Mouse (Mus musculus): ENCODE measurements around the gene Ypel3. TPM values are rescaled to one million over a fixed set of nuclear protein-coding genes. Genes with fewer than 3 reads are reported as not detected.
A peak's percentile ranks its signal among the peaks of the same experiment; 100 is the strongest.
"Not testable (repeated sequence)": the region's sequence is repeated elsewhere in the genome, so short reads cannot be mapped to it uniquely, and the experiment has no call there.

Ypel3 gene
- total RNA-seq, 2 experiments from 2014 or later = 195 to 196 TPM

DNA sequence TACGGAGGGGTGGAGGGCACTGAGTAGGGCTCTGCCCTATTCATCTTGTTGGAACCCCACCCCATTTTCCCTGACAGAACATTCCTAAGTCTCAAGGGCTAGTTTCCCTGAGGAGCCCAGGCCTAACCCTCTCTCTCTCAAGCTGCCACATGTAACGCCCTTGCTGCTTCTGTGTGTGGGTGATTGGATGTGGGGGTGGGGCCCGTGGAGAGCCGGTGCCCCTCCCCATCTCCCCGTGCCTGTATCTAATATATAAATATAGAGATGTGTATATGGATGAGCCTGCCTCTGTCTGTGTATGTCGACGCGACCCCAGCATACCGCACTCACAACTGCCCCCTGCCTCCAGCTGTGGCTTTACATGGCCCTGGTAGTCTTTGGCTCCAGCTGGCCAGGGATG, 11.2 kb upstream of the Ypel3 start:
- DNase-seq (ENCODE audit: low spot score in 2 of 2) = no peak

DNA sequence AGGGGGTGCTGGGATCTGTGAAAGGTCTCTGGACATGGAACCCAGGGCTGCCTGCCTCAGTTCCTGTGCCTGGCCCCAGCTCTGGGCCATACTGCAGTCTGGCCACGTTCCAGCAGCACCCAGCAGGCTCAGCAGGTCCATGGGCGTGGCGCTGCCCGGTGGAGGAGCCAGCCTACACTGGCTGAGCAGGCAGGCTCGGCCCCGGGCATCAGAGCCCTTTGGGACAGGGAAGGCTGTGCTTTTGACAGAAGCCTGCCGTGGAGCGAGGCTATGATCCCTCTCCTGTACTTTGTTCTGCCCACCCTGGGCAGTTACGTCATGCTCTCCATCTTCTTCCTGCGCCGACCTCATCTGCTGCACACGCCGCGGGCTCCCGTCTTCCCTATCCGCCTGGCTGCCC, 10.6 kb upstream of the Ypel3 start, which contains the start of gene Gdpd3:
TSS of gene Gdpd3 (plus strand) at position 134 of the 400 bp plus-strand sequence.
- DNase-seq (ENCODE audit: low spot score in 2 of 2) = no peak

DNA sequence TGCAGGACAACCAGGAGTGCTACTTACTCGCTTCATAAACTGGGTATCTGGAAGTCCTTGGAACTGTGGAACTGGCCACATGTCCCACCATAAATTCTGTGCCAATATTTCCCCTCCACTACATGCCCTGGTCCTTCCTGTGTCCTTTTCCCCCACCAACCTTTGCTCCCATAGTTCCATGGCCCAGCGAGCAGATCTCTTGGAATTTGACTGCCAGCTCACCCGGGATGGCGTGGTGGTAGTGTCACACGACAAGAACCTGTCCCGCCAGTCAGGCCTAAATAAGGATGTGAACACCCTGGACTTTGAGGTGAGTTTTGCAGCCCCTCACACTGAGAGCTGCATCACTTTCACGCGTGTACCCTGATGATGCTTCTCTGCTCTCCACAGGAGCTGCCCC, 9.8 kb upstream of the Ypel3 start:
- DNase-seq (ENCODE audit: low spot score in 2 of 2) = no peak

DNA sequence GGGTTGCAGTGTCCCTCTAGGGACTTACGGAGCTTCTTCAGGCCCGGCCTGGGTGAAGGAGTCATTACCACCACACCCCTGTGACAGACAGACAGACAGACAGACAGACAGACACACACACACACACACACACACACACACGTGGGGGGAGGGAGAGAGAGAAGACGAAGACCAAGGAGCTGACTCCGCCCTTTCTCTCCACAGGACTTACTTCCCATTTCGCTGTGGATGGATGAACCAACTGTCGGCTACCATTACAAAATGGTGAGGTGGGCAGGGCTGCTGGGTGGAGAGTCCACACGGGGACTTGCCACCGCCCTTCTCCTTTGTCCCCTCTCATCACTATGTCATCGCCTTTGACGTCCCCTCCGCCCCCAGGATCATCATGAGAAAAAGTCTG, 6.0 kb upstream of the Ypel3 start:
- DNase-seq (ENCODE audit: low spot score in 2 of 2) = no peak

DNA sequence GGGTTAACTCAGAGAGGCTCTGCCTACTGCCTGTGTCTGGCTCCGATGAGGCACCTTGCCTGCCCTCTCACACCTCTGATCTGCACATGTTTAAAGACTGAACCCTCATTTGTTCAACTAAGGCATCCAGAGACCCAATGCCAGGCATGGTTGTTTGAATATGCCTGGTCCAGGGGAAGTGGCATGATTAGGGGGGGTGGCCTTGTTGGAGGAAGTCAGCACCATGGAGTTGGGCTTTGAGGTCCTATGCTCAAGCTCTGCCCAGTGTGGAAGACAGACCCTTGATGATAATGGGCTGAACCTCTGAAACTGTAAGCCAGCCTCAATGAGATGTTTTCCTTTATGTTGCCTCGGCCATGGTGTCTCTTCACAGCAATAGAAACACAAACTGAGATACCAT, 3.4 kb upstream of the Ypel3 start:
- no peak for DNase-seq (ENCODE audit: low spot score in 2 of 2)

DNA sequence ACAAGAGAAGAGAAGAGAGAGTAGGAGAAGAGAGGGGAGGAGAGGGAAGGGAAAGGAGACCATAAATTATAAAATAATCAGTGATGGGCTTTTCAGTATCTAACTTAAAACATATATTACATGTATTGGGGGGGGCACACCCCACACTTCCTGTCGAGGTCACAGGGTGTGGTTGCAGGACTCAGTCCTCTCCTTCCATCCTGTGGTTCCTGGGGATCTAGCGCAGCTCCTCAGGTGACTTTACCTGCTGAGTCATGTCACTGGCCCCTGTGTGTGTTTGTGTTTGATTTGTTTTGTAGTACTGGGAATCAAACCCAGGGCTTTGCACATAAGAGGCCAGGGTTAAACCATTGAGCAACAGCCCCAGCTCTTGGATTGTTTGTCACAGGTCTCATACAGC, 2.3 kb upstream of the Ypel3 start:
- no peak for DNase-seq (ENCODE audit: low spot score in 2 of 2)

DNA sequence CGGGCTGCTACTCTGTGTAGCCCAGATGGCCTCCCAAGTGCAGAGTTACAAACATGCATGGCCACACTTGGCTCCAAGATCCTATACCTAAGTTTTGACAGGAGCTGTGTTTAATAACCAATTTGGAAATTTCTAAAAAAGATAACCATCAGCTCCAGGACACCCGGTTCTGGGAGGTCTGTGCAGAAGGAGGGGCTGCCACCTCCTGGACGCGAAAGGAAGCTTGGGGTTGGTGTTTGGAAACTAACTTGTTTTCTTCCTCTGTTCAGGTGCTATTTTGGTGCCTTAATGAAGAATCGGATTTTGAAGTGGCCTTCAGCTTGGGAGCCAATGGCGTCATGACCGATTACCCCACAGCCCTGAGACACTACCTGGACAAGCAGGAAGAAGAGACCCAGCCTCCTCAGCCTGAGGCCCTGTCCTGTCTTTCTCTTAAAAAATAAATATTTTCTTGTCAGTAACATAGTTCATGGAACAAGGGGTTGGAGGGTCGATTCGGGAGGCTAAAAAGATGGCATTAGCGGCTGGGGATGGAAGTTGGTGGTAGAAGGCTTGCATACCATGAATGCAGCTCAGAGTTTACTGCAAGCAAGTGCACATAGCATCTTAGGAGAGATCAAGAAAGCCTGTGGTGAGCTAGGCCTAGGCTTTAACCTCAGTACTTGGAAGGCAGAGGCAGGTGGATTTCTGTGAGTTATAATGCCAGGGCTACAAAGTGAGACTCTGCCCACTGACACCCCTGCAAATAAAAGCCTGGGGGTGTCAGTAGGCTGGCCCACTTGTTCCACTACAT, 1.4 kb upstream of the Ypel3 start:
- DNase-seq (ENCODE audit: low spot score in 2 of 2) = no peak

DNA sequence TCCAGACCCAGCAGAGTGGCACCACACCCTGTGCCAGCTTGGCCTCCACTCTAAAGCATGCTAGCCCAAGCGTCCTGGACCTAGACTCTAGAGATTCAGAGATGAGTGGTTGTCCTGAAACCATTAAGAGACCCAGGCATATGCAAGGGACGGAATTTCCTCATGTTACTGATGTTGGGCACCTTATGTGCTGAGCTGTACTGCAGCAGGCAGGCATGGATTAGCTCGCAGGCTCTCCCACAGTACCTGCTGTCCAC, 849 bp upstream of the Ypel3 start:
- no peak for DNase-seq (ENCODE audit: low spot score in 2 of 2)

DNA sequence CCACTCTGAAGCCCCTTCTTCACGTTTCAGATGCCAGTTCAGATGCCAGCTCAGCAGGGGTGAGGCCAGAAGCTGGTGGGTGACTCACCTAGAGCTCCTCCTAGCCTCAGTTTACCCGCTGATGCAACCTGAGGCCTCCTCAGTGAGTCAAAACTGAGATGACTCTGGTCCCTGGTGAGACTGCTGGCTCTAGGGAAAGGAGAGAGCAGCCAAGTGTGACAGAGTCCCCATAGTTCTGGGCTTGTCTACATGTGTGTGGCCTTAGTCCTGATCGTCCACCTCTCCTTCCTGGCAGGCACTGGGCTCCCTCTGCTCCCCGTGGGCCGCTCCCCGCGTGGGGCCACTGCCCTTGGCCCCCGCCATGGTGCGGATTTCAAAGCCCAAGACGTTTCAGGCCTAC, 721 bp downstream of the Ypel3 start:
- DNase-seq (ENCODE audit: low spot score in 2 of 2) = no peak

DNA sequence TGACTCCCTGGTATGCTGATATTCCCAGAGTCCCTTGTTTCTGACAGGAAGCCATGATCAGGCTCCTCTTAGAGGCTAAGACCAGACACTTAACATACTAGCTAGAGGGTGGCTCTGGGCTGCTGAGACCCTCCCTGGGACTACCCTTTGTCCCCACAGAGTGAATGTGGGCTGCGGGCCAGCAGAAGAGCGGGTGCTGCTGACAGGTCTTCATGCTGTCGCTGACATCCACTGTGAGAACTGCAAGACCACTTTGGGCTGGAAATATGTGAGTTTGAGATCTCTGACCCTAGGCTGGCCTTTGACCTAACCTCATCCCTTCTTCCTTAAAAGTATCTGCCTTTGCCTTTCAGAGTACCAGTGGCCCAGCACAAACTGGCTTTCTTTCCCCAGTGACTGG, 1.4 kb downstream of the Ypel3 start:
- no peak for DNase-seq (ENCODE audit: low spot score in 2 of 2)

DNA sequence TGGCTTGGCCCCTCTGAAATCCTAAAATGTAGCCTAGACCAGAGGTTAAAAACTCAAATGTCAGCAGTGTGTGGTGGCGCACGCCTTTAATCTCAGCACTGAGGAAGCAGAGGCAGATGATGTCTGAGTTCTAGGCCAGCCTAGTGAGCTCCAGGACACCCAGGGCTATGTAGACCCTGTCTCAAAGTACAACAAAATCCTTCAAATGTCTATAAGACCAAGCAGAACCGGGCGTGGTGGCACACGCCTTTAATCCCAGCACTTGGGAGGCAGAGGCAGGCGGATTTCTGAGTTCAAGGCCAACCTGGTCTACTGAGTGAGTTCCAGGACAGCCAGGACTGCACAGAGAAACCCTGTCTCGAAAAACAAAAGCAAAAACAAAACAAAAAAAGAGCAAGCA, 2.3 kb downstream of the Ypel3 start:
- DNase-seq (ENCODE audit: low spot score in 2 of 2) = not testable (repeated sequence)

DNA sequence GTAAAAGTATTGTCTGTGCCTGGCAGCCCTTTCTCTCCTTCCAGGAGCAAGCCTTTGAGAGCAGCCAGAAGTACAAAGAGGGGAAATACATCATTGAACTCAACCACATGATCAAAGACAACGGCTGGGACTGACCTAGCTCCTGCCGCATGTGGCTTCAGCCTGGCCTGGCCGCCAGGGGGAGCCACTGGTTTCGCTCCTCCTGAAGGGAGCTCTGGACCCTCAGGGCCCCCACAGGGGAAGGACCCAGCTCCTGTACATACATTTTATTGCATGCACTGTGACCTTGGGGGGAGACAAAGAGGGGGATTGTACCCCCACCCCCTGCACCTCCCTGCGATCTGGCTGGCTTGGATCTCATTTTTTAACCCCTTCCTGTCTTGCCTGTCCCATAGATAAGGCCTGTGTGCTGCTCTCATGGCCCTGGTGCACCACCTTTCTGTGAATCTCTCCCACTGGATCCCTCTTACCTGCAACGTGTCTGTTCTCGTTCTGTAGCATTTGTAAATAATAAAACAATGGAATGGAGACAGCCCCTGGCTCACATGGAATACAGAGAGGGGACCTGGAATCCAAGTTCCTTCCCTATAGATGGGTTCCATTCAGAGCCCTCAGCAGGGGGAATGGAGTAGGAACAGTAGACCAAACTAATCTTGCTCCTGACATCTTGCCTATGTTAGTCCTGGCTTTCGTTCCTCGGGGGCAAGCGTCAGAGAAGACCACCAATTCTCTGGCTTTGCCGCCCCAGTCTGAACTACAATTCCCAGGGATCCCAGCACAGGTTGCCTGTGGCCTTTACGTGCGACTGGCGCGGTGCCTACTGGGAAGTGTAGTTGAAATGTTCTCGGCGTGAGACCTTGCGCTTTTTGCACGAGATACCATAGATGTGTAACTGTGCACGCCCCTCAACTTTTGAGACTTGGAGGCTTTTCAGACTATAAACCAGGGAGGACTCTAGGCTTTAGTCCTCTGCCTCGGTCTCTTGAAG, 3.5 kb downstream of the Ypel3 start:
- DNase-seq (ENCODE audit: low spot score in 2 of 2) = peak; percentile 85 to 91

DNA sequence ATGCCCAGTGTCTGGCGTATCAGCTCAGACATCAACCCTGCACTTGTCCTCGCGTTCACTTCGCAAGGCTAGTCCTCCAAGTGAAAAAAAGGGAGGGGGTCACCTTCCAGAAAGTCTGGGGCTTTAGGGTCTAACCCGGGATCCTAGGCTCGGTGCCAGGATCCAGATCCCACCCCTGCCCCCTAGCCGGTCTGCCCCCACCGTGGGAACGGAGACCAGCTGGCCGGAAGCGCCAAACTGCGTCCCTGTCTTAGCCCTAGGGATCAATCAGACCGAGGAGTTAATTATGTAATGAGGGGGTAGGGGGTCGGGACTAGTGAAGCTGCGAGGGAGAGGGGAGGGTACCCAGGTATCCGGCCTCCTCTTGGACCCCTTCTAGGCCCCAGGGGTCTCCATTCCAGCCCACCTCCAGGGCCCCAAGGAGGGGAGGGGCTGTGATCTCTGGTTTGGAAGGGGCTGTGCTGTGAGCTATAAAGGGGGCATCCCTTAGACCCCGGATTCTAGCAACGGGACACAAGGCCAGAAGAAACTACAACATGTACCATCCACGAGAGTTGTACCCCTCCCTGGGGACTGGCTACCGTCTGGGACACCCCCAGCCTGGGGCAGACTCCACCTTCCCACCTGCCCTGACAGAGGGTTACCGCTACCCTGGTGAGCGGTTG, 4.3 kb downstream of the Ypel3 start, which contains the start of gene Tbx6:
TSS of gene Tbx6 (plus strand) at position 513 of the 665 bp plus-strand sequence.
- no peak for DNase-seq (ENCODE audit: low spot score in 2 of 2)

DNA sequence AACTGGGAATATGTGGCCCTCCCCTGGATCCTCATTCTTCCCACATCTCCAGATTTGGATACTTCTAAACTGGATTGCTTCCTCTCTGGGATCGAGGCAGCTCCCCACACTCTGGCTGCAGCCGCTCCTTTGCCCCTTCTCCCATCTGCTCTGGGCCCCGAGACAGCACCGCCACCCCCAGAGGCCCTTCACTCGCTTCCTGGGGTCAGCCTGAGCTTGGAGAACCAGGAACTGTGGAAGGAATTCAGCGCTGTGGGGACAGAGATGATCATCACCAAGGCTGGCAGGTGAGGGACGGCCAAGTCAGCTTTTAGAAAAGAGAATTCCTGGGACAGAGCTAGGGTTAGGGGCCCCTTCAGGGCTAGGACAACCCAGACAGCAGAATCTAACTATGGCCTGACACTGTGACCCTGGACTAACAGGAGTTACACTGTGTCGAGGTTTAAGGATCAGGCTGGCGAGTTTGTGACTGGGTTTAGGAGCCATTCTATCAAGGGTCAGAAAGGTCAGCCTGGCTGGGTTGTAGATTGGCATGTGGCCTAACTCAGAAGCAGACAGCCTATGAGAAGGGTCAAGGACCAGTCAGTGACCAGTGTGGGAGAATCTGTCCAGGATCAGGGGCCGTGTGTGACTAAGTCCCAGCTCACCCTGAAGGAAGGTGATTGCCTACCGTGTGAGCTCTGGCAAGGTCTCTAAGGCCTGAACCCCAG, 5.1 kb downstream of the Ypel3 start:
- no peak for DNase-seq (ENCODE audit: low spot score in 2 of 2)

DNA sequence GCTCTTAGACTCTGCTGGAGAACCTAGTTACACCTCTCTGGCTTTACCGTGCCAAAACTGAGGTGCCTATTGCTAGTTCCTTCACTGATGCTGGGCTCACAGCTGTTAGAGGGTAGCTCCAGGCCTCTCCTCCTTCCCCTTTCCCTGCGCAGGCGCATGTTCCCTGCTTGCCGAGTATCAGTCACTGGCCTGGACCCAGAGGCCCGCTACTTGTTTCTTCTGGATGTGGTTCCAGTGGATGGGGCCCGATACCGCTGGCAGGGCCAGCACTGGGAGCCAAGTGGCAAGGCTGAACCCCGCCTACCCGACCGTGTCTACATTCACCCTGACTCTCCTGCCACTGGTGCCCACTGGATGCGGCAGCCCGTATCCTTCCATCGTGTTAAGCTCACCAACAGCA, 5.9 kb downstream of the Ypel3 start:
- no peak for DNase-seq (ENCODE audit: low spot score in 2 of 2)

DNA sequence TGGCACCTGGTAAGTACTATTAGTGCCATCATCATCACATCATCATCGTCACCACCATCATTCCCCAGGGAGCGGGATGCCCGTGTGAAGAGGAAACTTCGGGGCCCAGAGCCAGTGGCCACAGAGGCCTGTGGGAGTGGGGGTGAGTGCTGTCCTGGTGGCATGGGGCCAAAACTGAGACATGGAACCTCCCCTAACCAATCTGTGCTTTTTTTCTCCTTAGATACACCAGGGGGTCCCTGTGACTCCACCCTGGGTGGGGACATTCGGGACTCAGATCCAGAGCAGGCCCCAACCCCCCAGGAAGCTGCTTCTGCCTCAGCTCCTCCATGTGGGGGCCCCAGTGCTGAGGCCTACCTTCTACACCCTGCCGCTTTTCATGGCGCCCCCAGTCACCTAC, 7.7 kb downstream of the Ypel3 start:
- no peak for DNase-seq (ENCODE audit: low spot score in 2 of 2)

DNA sequence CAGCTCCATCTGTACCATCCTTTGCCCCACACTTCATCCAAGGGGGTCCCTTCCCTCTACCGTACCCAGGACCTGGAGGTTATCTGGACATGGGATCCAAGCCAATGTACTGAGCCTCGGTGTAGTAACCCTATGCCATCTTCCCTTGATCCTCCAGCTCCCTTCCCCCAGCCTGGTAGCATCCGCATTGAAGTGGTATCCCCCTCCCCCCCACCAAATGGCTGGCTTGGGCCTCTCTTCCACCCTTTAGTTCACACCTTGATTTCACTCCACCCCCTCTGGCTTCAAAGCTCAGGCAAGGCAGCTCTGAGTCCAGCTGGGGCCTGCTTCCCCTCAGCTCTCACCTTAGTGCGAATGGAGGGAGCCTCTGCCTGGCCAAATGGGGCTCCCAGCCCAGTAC, 8.3 kb downstream of the Ypel3 start:
- DNase-seq (ENCODE audit: low spot score in 2 of 2) = no peak

DNA sequence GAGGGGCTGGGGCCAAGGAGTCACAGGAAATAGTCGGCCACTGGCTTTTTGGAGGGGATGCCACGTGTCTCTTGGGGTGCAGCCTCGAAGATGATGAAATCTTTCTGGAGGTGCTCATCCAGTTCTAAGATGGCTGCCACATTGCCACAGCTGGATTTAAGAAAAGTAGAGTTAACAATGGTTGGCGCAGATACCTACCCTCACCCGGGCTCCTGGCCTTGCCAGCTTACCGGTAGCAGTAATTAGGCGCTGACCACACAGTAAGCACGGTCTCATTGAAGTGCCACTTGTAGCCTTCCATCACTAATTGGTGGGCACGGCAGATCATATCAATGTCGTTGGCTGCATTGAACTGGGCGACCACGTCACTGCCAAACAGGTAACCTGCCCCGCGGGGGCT, 9.4 kb downstream of the Ypel3 start:
- DNase-seq (ENCODE audit: low spot score in 2 of 2) = no peak

DNA sequence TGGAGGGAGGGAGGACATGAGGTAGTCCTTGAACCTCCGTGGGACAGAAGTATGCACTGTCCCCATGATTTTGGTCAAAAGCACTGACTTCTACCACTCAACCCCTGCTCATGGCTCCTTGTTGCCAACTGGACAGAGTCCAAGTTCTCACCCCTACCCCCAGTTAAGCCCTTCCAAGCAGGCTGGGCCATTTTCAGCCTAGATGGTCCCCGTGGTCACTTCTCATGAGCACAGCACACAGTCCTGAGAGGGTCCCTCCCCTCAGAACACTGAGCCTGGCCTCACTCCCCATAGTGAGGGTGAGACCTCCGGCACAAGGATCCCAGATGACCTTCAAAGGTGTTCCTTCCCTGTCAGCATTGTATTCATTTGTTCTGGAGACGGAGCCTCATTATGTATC, 12.4 kb downstream of the Ypel3 start:
- no peak for DNase-seq (ENCODE audit: low spot score in 2 of 2)

DNA sequence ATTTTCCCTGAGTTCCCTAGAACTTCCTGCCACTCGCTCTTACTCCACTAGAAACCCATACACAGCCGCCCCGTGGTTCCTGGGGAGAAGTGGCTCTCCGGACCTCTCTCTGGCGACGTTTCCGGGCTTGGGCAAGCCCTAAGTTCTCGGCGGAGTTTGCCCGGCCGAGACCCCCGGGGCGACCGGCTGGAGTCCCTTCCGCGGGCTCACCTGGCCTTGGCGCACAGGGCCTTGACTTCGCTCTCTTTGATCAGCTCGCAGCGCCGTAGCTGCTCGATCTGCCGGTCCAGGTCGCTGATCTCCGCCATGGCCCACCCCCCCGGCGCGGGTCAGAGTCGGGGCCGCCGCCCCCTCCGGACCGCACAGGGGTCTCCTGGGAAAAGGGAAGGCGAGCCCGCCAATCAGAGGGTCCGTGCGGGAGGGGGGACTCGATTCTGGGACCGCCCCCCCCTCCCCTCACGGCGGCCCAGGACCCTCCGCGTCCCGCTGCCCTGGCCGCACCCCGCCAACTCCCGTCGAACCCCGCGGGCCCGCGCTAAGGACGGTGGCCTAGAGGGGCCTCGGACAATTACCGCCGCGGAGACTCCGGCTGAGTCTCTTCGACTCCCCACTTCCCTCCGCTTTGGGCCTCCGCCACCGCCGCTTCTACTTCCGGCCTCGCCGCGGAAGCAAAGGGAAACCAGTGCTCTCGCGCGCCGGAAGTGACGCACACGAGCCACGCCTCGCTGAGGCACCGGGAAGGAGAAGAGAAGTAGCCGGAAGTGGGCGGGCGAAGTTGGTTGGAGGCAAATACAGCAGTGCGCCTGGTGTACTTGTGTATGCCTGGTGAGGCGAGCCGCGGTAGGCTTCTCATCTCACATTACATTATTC, 15.3 kb downstream of the Ypel3 start, which contains the start of gene Ppp4c:
TSS of gene Ppp4c (minus strand) at position 646 of the 870 bp plus-strand sequence.
- DNase-seq (ENCODE audit: low spot score in 2 of 2) = peak; percentile 93 to 97
